Mouse (Mus musculus): ENCODE data around the gene Thsd4.

- no peak for TF ChIP-seq POLR2A (IDR thresholded peaks at IDR 0.05; ENCODE audit: extremely low read depth, insufficient read depth, low read length)
- no peak for TF ChIP-seq CTCF (IDR thresholded peaks at IDR 0.05; ENCODE audit: low read depth, low read length)
Observed at GRCm38 (mm10) chr9:60518216-60518615, 3.6 kb downstream of the Thsd4 start.
